Mouse (Mus musculus) intestine, embryonic 14.5 days (tissue): ENCODE data around the gene Atp5k. TPM values are rescaled to one million over a fixed set of nuclear protein-coding genes. Genes with fewer than 3 reads are reported as not detected.

Experiments used
- ATAC-seq: fragments of 200-750 bp; cut with Nextera tagmentation; replicated peaks from 2 replicates; pipeline ENCODE4 v1.8.0; 2017; ENCODE audit warnings: low read depth, moderate number of reproducible peaks, moderate TSS enrichment, moderate library complexity; ENCODE audit not compliant: low FRiP score, low TSS enrichment
- DNase-seq: peaks from one replicate; pipeline ENCODE4 v3.0.0-alpha.2; 2018; ENCODE audit warnings: low spot score
- H3K27ac ChIP-seq: fragments of 300-500 bp; sonication (generic); 2 replicates; pipeline ENCODE4 v1.5.1; 2014; ENCODE audit warnings: low read depth, mild to moderate bottlenecking, control low read depth
- H3K27me3 ChIP-seq: fragments of 300-500 bp; sonication (generic); replicated peaks from 2 replicates; pipeline ENCODE4 v1.6.1; 2014; ENCODE audit warnings: low read length, control low read depth; ENCODE audit not compliant: control insufficient read depth, insufficient read depth
- H3K36me3 ChIP-seq: fragments of 300-500 bp; sonication (generic); 2 replicates; pipeline ENCODE4 v1.6.1; 2014; ENCODE audit warnings: low read length, control low read depth; ENCODE audit not compliant: control insufficient read depth, insufficient read depth
- H3K4me1 ChIP-seq: fragments of 300-500 bp; sonication (generic); replicated peaks from 2 replicates; pipeline ENCODE4 v1.6.1; 2014; ENCODE audit warnings: low read length, control low read depth, mixed read lengths; ENCODE audit not compliant: control insufficient read depth, insufficient read depth
- H3K4me2 ChIP-seq: fragments of 300-500 bp; sonication (generic); 2 replicates; pipeline ENCODE4 v1.6.1; 2014; ENCODE audit warnings: low read length
- H3K4me3 ChIP-seq: fragments of 300-500 bp; sonication (generic); 2 replicates; pipeline ENCODE4 v1.5.1; 2014; ENCODE audit warnings: low read depth, low read length, control low read depth, mixed read lengths
- H3K9ac ChIP-seq: fragments of 300-500 bp; sonication (generic); 2 replicates; pipeline ENCODE4 v1.6.1; 2014; ENCODE audit warnings: mild to moderate bottlenecking, low read length
- H3K9me3 ChIP-seq: fragments of 300-500 bp; sonication (generic); 2 replicates; pipeline ENCODE4 v1.6.1; 2016; ENCODE audit warnings: low read length, control low read depth; ENCODE audit not compliant: control insufficient read depth
- WGBS: fragments of 180-500 bp; shearing (Covaris S2); extraction: QIAGEN DNeasy Blood & Tissue Kit; methylation state at CpG from one replicate; pipeline ENCODE4 v1.1.7; 2014; 5-methylcytosine and 5-hydroxymethylcytosine counted together
- polyA plus RNA-seq: library from polyadenylated mRNA; unstranded; fragments of >200 nt; fragmentation: Nextera tagmentation; extraction: Ambion mirVana; gene quantifications from 2 replicates; pipeline ENCODE4 v1.2.1, GENCODE M21; 2014

The Atp5k gene
- 452 and 522 TPM in 2 replicates for polyA plus RNA-seq

DNA sequence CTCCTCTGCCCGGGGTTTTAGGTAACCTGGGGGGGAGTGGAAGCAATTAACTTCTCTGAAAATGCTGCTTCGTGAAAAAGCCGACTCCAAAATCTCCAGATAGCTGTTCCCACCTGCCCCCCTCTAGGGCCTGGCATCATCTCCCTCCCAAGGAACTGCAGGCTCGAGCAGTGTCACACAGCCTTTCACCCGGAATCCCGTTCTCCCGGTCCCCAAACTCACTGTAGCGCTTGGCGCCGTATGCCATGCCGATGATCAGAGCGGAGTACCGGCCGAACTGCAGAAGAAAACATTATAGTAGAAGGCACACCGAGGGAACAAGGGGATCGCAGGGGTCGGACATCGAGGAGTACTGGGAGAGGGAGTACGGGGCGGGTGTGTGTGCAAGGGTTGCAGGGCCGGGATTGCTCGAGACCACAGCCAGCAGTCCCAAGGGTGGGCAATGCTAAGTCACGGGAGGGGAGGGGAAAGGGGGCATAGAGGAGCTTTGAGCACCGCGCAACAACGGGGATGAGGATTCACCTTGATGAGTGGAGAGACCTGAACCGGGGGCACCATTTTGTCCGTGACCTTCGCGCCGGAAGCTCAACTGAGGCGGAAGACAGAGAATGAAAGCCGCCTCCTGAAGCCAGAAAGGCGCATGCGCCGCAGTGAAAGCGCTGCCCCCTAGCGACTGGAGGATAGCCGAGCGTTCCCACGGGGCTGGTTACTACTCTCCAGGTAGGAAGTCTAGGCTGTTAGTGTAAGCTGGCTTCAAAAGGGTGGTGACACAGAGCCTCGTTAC is at the start of gene Atp5k:
Atp5k (minus strand) TSS at position 645 of the 784 bp plus-strand sequence.
- Histone ChIP-seq H3K27ac (no peak within 1 kb of the TSS), H3K9ac (peak within 1 kb of the TSS; percentile 83), H3K36me3 (peaks cover 28% of the 10 kb centered on the region), H3K27me3 (no peaks in the 10 kb centered on the region), H3K9me3 (no peaks in the 10 kb centered on the region), H3K4me2 (peak within 1 kb of the TSS; percentile 77), H3K4me1 (peaks cover 6% of the 10 kb centered on the region), H3K4me3 (peak within 1 kb of the TSS; percentile 70)
- WGBS = 1% methylated on average over 42 of the region's 42 CpGs
- ATAC-seq (peak; percentile 85), DNase-seq (peak; percentile 96)

DNA sequence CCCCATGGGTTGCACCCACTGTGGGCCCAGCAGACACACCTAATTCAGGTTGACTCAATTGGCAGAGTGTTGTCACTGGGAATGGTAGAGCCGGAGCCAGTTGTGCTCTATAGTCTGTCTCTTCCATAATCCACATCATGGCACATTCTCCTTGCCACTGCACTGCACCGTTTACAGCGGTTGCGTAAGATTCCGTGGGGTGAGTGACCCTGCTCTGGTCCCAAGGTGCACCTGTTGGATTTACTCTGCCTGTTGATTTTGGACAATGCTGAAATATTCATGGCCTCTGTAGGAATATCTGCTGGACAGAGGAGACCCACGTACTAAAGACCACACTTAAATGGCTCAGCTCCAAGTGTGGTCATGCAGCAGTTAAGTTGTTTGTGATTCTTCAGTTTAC is 48.8 kb upstream of the Atp5k start:
- ATAC-seq = no peak
- Histone ChIP-seq H3K27ac (no peak overlapping the region), H3K4me2 (no peak overlapping the region), H3K9me3 (no peaks in the 10 kb centered on the region), H3K4me1 (no peaks in the 10 kb centered on the region), H3K27me3 (no peaks in the 10 kb centered on the region), H3K9ac (no peak overlapping the region), H3K4me3 (no peak overlapping the region), H3K36me3 (peaks cover 64% of the 10 kb centered on the region)
- 89% methylated on average over 6 of the region's 6 CpGs for WGBS
- peak; percentile 23 for DNase-seq

GRCm38 (mm10) chr5:108475977-108476376 is 41.7 kb upstream of the Atp5k start:
- no peaks in the 10 kb centered on the region for H3K27me3 ChIP-seq
- peaks cover 79% of the 10 kb centered on the region for H3K36me3 ChIP-seq
- 89% methylated on average over 3 of the region's 3 CpGs for WGBS

DNA sequence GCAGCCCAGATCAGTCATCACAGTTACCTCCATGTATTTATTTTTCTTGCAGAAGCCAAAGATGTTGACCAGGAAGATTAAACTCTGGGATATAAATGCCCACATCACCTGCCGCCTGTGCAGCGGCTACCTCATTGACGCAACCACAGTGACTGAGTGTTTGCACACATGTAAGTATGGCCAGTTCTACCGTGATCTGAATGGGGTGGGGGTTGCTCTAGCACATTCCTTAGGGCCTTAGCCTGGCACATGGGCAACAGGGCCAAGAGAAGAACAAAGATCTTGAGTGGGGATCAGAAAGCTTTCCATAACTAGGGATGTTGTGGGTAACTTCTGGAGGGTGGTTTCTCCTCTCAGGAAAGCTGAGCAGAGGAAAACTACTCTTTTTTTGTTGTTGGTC is 39.5 kb upstream of the Atp5k start:
- H3K4me3 ChIP-seq = no peak overlapping the region
- H3K27ac ChIP-seq = no peak overlapping the region
- ATAC-seq (no peak), DNase-seq (no peak)
- WGBS = 94% methylated on average over 4 of the region's 4 CpGs
- H3K9ac ChIP-seq = no peak overlapping the region
- no peaks in the 10 kb centered on the region for H3K9me3 ChIP-seq
- H3K27me3 ChIP-seq = no peaks in the 10 kb centered on the region
- no peak overlapping the region for H3K4me2 ChIP-seq
- H3K4me1 ChIP-seq = no peaks in the 10 kb centered on the region; the same call in 1 of the 2 replicates
- H3K36me3 ChIP-seq = peaks cover 70% of the 10 kb centered on the region

More at GRCm38 (mm10) chr5:108475977-108476376, 41.7 kb upstream of the Atp5k start:
- peak; percentile 36 for DNase-seq
- Histone ChIP-seq H3K4me1 (no peaks in the 10 kb centered on the region), H3K9me3 (no peaks in the 10 kb centered on the region), H3K4me2 (no peak overlapping the region), H3K4me3 (no peak overlapping the region), H3K9ac (no peak overlapping the region), H3K27ac (no peak overlapping the region)
- ATAC-seq = no peak

DNA sequence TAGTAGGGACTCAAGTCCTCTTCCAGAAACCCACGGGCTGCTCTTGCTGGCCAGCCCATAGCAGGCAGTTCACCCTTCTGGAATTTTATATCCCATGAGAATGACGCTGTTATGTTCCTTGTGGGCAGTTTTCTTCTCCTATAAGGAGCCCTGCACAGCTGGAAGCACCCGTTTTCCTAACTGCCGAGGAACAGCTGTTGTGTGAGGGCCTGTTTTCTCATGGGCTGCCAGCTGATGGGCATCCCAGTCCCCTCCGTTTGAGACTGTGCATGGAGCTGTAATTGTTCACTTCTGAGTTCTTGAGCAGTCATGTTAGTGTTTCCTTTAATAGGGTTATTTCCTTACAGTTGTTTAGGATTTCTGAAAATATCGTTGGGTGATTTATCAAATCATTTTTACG is 35.4 kb upstream of the Atp5k start:
- Histone ChIP-seq H3K27me3 (no peaks in the 10 kb centered on the region), H3K4me2 (no peak overlapping the region), H3K4me1 (peaks cover 6% of the 10 kb centered on the region; the same call in 1 of the 2 replicates), H3K4me3 (no peak overlapping the region), H3K9me3 (no peaks in the 10 kb centered on the region), H3K9ac (no peak overlapping the region), H3K36me3 (peaks cover 41% of the 10 kb centered on the region), H3K27ac (no peak overlapping the region)
- no peak for ATAC-seq
- WGBS = 73% methylated on average over 7 of the region's 7 CpGs
- peak; percentile 41 for DNase-seq

DNA sequence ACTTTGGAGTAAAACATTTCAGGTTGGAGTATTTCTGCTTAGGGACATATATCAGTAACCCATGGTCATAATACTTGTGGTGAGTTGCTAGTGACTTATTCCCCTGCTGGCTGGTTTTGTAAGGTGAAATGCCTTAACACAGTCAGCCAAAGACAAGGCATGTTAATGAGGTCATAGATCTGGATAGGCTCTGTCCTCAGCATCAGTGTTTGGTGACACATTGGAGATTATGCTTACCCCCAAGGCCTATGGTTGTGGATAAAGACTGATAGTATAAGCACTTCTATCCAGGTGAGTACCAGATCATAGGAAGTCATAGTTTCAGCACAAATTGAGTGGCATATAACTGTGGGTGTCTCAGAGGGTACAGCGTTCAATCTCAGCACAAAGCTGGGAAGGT is 32.4 kb upstream of the Atp5k start:
- peaks cover 12% of the 10 kb centered on the region; the same call in 1 of the 2 replicates for H3K36me3 ChIP-seq
- H3K27me3 ChIP-seq = no peaks in the 10 kb centered on the region
- DNase-seq (no peak), ATAC-seq (no peak)
- no peak overlapping the region for H3K4me2 ChIP-seq
- WGBS = 100% methylated on average over 1 of the region's 1 CpGs
- H3K9ac ChIP-seq = no peak overlapping the region
- H3K9me3 ChIP-seq = no peaks in the 10 kb centered on the region
- no peak overlapping the region for H3K4me3 ChIP-seq
- no peak overlapping the region for H3K27ac ChIP-seq
- H3K4me1 ChIP-seq = peaks cover 24% of the 10 kb centered on the region

GRCm38 (mm10) chr5:108465131-108465891 is 31.1 kb upstream of the Atp5k start:
- H3K36me3 ChIP-seq = 0 out of 2 replicates have a peak, but pooled peaks cover 10% of the 10 kb centered on the region
- no peak overlapping the region for H3K4me3 ChIP-seq
- H3K9ac ChIP-seq = no peak overlapping the region
- H3K27ac ChIP-seq = no peak overlapping the region
- DNase-seq (no peak), ATAC-seq (no peak)
- H3K4me1 ChIP-seq = peaks cover 24% of the 10 kb centered on the region
- H3K4me2 ChIP-seq = no peak overlapping the region
- no peaks in the 10 kb centered on the region for H3K27me3 ChIP-seq
- no peaks in the 10 kb centered on the region for H3K9me3 ChIP-seq
- WGBS = 84% methylated on average over 6 of the region's 6 CpGs

GRCm38 (mm10) chr5:108462446-108462845 is 28.2 kb upstream of the Atp5k start:
- Histone ChIP-seq H3K9ac (peak overlapping the region; percentile 97), H3K36me3 (0 out of 2 replicates have a peak, but pooled peaks cover 10% of the 10 kb centered on the region), H3K4me3 (peak overlapping the region; percentile 93), H3K4me2 (peak overlapping the region; percentile 82), H3K27me3 (no peaks in the 10 kb centered on the region), H3K27ac (no peak overlapping the region), H3K4me1 (peaks cover 24% of the 10 kb centered on the region), H3K9me3 (no peaks in the 10 kb centered on the region)
- no peak for ATAC-seq
- peak; percentile 53 for DNase-seq
- 41% methylated on average over 4 of the region's 4 CpGs for WGBS
